9 mouse cellular contexts compared by ENCODE assay signal in the genomic region with DNA sequence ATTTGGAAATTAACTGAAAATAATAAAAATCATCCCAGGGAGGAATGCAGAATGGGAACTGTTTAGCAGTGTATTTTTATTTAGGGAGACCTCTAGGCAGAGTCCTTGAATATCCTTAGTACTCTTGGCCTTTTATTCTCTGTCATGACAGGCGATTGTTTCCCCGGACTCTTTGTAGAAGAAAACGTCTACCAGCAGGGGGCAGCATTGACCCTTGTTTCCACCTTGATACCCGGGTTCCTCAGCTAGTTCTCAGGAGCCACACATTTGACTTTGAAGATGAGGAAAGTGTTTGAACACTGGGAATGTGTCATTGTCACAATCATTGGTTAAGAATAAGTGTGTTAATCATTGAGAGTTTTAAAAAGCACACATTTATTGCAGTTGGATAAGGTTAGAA.
DNase-seq lines count a peak whose midpoint lies in the region; ATAC-seq and TF ChIP-seq lines count a peak whose summit lies in the region.
"Had no signal": no experiment of that assay in that cellular context is flagged by ENCODE, and none has a peak within 500 bp of the region (broad histone marks: within the 10 kb centered on the region; RNA-seq: fewer than 3 reads in every experiment).

No protein-coding gene starts in this region.

- no peak overlapping the region for H3K4me2 ChIP-seq in heart, embryonic 11.5 days
- H3K4me2 ChIP-seq in intestine, embryonic 16.5 days (ENCODE audit: low read depth, low read length) = no peak overlapping the region
- H3K4me2 ChIP-seq in midbrain, postnatal 0 days (ENCODE audit: low read depth, low read length, poor library complexity, severe bottlenecking) = no peak overlapping the region
- no peak overlapping the region for H3K4me2 ChIP-seq in stomach, embryonic 14.5 days (replicated peaks; ENCODE audit: low read depth, low read length)

- H3K27ac ChIP-seq in heart, embryonic 11.5 days (ENCODE audit: low read depth, low read length) = no peak overlapping the region
- H3K27ac ChIP-seq in gastrocnemius, adult 2 months = no peak overlapping the region
- H3K27ac ChIP-seq in intestine, embryonic 16.5 days (ENCODE audit: low read length) = no peak overlapping the region
- no peak overlapping the region for H3K27ac ChIP-seq in midbrain, postnatal 0 days (ENCODE audit: low read depth, low read length)
- no peak overlapping the region for H3K27ac ChIP-seq in stomach, embryonic 14.5 days (ENCODE audit: low read length)

- H3K9me3 ChIP-seq in heart, embryonic 11.5 days (replicated peaks; ENCODE audit: control insufficient read depth, low read length) = no peaks in the 10 kb centered on the region
- no peaks in the 10 kb centered on the region for H3K9me3 ChIP-seq in intestine, embryonic 16.5 days (ENCODE audit: control insufficient read depth, low read length)
- H3K9me3 ChIP-seq in midbrain, postnatal 0 days (ENCODE audit: low read length) = no peaks in the 10 kb centered on the region
- H3K9me3 ChIP-seq in stomach, embryonic 14.5 days (ENCODE audit: control insufficient read depth, low read depth, low read length) = no peaks in the 10 kb centered on the region

- H3K4me1 ChIP-seq in heart, embryonic 11.5 days (ENCODE audit: control insufficient read depth, insufficient read depth, low read length) = no peaks in the 10 kb centered on the region
- H3K4me1 ChIP-seq in intestine, embryonic 16.5 days (ENCODE audit: control insufficient read depth, insufficient read depth, low read length) = no peaks in the 10 kb centered on the region
- H3K4me1 ChIP-seq in midbrain, postnatal 0 days (ENCODE audit: insufficient read depth, low read length) = no peaks in the 10 kb centered on the region
- no peaks in the 10 kb centered on the region for H3K4me1 ChIP-seq in stomach, embryonic 14.5 days (ENCODE audit: control insufficient read depth, insufficient read depth, low read length)

- no peak overlapping the region for H3K4me3 ChIP-seq in heart, embryonic 11.5 days (ENCODE audit: low read depth, low read length)
- H3K4me3 ChIP-seq in gastrocnemius, adult 2 months = no peak overlapping the region
- H3K4me3 ChIP-seq in intestine, embryonic 16.5 days (ENCODE audit: low read length) = no peak overlapping the region
- H3K4me3 ChIP-seq in midbrain, postnatal 0 days (ENCODE audit: low read depth, low read length) = no peak overlapping the region
- no peak overlapping the region for H3K4me3 ChIP-seq in stomach, embryonic 14.5 days (ENCODE audit: low read depth, low read length)

- peak; percentile 43 to 85 for DNase-seq in heart, adult 18-20 months
- peak; percentile 94 to 96 for DNase-seq in cerebellum, postnatal 14 days
- DNase-seq in gastrocnemius, adult 2 months = peak; percentile 77
- peak; percentile 78 for DNase-seq in left cerebral cortex, postnatal 10 days (ENCODE audit: extremely low spot score in 1 of 2, low spot score in 2 of 2)
- peak; percentile 92 for DNase-seq in midbrain, postnatal 0 days (ENCODE audit: low spot score)

- no peak overlapping the region for H3K9ac ChIP-seq in heart, embryonic 11.5 days (ENCODE audit: low read depth, low read length)
- H3K9ac ChIP-seq in intestine, embryonic 16.5 days (ENCODE audit: low read depth, low read length) = no peak overlapping the region
- no peak overlapping the region for H3K9ac ChIP-seq in midbrain, postnatal 0 days (replicated peaks; ENCODE audit: low read length, poor library complexity, severe bottlenecking)
- no peak overlapping the region for H3K9ac ChIP-seq in stomach, embryonic 14.5 days (replicated peaks; ENCODE audit: low read depth, low read length)

- peak; percentile 83 for TF ChIP-seq CTCF in gastrocnemius, adult 2 months (IDR thresholded peaks at IDR 0.05)
- TF ChIP-seq CTCF in midbrain, postnatal 0 days (IDR thresholded peaks at IDR 0.05) = peak; percentile 90

- no peaks in the 10 kb centered on the region for H3K27me3 ChIP-seq in heart, embryonic 11.5 days (ENCODE audit: control insufficient read depth, insufficient read depth, low read length)
- H3K27me3 ChIP-seq in intestine, embryonic 16.5 days (replicated peaks; ENCODE audit: control insufficient read depth, insufficient read depth, low read length) = no peaks in the 10 kb centered on the region
- no peaks in the 10 kb centered on the region for H3K27me3 ChIP-seq in midbrain, postnatal 0 days (ENCODE audit: insufficient read depth, low read length)
- H3K27me3 ChIP-seq in stomach, embryonic 14.5 days (ENCODE audit: control insufficient read depth, insufficient read depth, low read length) = no peaks in the 10 kb centered on the region

- ATAC-seq in heart, embryonic 11.5 days (replicated peaks; ENCODE audit: insufficient number of reproducible peaks, low FRiP score, low TSS enrichment) = no peak
- ATAC-seq in intestine, embryonic 16.5 days = peak; percentile 48; the same call in 1 of the 2 replicates
- ATAC-seq in midbrain, postnatal 0 days (ENCODE audit: low FRiP score) = no peak
- peak; percentile 58; the same call in 1 of the 2 replicates for ATAC-seq in stomach, embryonic 14.5 days (ENCODE audit: insufficient number of reproducible peaks, insufficient read depth, low FRiP score, low read depth)

- 9% methylated on average over 4 of the region's 4 CpGs for WGBS in heart, embryonic 11.5 days (ENCODE audit: insufficient replicate concordance)
- 7% methylated on average over 4 of the region's 4 CpGs for WGBS in intestine, embryonic 16.5 days
- WGBS in midbrain, postnatal 0 days = 12% methylated on average over 4 of the region's 4 CpGs
- 9% methylated on average over 4 of the region's 4 CpGs for WGBS in stomach, embryonic 14.5 days

- no peaks in the 10 kb centered on the region for H3K36me3 ChIP-seq in heart, embryonic 11.5 days (ENCODE audit: control insufficient read depth, insufficient read depth, low read length)
- no peaks in the 10 kb centered on the region for H3K36me3 ChIP-seq in intestine, embryonic 16.5 days (ENCODE audit: control insufficient read depth, insufficient read depth, low read length)
- H3K36me3 ChIP-seq in midbrain, postnatal 0 days (ENCODE audit: insufficient read depth, low read length) = no peaks in the 10 kb centered on the region
- no peaks in the 10 kb centered on the region for H3K36me3 ChIP-seq in stomach, embryonic 14.5 days (ENCODE audit: control insufficient read depth, insufficient read depth, low read length)
- H3K36me3 ChIP-seq: G1E had no signal

- intact Hi-C loops in gastrocnemius, adult 2 months (cut with DNase I) = no loop called here
- intact Hi-C loops in left cerebral cortex, postnatal 10 days (cut with DNase I) = loop anchor here (5.0 to 10.0 kb wide), 3 partner anchors 619 to 1539 kb away; partner anchors contain the start of gene Ntng1

Comparison
In these comparisons a context has a peak if more than half of its experiments do, and no peak if none do; other contexts are left out.
1. ATAC-seq: peak in intestine, embryonic 16.5 days (single experiment) and stomach, embryonic 14.5 days (single experiment); none in heart, embryonic 11.5 days (single experiment) and midbrain, postnatal 0 days (single experiment).
2. Peak in every context shown above with its lines, with median percentiles within 50 percentile points of each other: DNase-seq.